Mouse (Mus musculus): ENCODE results near the gene Rgp1. TPM values are rescaled to one million over a fixed set of nuclear protein-coding genes. Genes with fewer than 3 reads are reported as not detected.
A peak's percentile ranks its signal among the peaks of the same experiment; 100 is the strongest.
"Not testable (repeated sequence)": the region's sequence is repeated elsewhere in the genome, so short reads cannot be mapped to it uniquely, and the experiment has no call there.

Rgp1 gene
- total RNA-seq (2021) = 10 to 100 TPM; 29.5 to 36.7 TPM

DNA sequence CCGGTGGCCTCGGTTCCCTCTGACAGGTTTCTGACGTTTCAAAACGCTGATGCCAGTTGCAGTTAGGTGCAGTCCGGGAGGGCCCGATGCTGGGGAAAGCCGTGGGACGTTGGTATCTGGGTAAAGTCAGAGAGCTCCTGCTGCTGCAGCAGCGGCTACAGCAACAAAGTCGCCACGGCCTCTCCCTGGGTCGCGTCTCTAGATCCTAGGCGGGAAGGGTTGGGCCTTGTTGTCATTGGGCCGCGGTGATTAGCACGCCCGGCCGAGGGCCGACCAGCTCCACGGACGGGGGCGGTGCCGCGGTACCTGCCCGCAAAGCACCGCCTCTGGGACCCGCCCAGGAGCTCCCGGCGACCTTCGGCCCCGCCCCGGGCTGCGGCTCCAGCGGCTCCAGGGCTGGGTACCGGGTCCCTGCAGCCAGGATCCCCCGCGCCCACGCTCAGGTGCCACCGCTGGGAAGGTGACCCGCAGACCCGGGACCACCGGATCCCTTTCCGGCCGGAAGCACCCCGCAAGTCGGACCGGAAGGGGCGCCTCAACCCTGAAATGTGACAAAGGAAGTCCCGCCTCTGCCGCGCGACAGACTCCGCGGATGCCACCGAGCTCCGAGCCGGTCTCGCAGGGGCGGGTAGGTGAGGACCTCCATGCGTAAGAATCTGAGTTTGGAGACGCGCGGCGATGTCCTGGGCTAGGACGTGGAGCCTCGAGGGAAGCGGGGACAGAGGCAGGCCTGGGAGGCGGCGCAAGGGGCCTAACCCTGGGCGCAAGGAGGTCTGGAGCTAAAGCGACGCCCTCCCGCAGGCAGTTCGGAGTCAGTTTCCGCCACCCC lies at the start of gene Rgp1, which contains the start of gene Gba2:
Gene Rgp1, plus strand, starts transcription at position 340 of the 829 bp plus-strand sequence.
Gene Gba2, minus strand, starts transcription at position 498 of the 829 bp plus-strand sequence.
- peak; percentile 84 for DNase-seq (ENCODE audit: low spot score)
- intact Hi-C loops (cut with DNase I) = loop anchor here (5.0 kb wide), 2 partner anchors 46 to 54 kb away; partner anchors contain the start of gene Npr2

DNA sequence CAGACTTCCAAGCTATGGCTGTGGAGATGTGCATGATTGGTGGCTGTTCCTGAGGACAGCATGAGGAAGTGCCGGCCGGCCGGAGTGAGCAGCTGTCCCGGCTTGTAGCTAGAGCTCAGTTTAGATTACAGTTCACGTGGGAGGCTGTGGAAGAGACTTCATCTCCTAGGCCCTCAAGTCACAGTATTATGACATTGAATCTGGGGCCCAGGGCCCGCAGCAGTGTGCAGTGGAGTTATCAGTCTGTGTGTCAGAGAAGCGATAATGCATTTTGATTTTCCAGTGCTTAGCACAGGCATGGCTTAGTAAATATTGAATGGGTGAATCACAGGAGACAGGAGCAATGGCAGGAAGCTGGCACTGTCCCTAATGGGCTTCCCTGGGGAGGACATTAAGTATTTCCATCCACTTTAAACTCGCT lies 48.4 kb upstream of the Rgp1 start:
- intact Hi-C loops (cut with DNase I) = loop anchor here (5.0 kb wide), 2 partner anchors 47 to 182 kb away; partner anchors contain the start of genes Gba2, Olfr71 and Rgp1

DNA sequence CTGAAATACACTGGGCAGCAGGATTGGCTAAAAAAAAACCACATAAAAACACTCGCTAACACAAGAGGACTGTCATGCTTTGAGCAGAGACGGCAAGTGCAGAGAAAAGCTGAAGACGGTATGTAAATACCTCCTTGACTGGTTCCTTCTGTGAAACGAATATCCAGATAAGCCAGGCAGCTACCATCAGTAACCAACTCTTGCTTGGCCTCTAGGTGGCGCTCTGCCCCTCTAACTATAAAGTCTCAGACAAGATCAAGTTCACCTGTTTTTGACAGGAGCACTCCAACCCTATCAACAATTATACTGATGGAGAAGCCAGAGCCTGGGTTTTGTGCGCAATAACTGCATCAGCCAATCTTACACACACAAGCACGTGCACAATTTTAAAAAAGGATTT lies 47.9 kb upstream of the Rgp1 start:
- intact Hi-C loops (cut with DNase I) = loop anchor here (5.0 kb wide), 2 partner anchors 47 to 182 kb away; partner anchors contain the start of genes Gba2, Olfr71 and Rgp1
- no peak for DNase-seq (ENCODE audit: low spot score)

More for the DNA sequence above, 48.4 kb upstream of the Rgp1 start:
- DNase-seq (ENCODE audit: low spot score) = no peak

DNA sequence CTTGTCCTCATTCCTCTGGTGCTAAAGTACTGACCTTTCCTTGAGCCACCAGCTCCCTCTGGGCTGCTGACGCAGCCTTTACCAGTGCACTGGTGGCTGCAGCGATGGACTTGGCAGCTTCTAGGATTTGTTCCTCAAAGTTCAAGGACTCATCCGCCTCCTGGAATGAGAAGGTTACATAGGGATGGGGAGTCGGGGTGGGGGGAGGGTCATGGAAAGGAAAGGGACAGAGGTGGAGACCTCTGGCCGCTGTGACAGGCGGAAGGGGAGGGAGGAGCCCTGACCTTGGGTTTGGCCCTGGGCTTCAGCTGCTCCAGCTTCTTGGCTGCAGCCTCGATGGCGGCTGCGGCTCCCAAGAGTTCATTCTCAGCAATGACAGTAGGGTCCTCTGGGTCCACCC lies 45.2 kb upstream of the Rgp1 start:
- DNase-seq (ENCODE audit: low spot score) = no peak
- intact Hi-C loops (cut with DNase I) = loop anchor here (5.0 kb wide), 2 partner anchors 44 to 179 kb away; partner anchors contain the start of genes Gba2, Olfr71 and Rgp1

DNA sequence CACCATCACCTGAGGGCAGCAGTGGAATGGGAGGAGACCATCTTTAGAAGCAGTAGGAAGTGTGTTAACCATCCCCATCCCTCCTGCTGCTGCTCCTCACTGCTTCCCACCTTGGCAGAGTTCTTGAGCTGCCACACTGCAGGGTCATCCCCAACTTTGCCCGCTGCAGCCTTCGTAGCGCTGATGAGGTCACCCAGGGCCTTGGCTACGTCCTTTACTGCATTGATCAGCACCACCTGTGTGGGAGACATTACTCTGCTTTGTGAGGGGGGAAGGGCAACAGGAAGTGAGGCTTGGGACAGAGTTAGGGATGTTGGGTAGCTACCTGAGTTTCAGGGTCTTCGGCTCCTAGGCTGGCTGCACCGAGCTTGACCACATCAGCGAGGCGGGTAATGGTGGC lies 42.9 kb upstream of the Rgp1 start:
- intact Hi-C loops (cut with DNase I) = no loop called here
- DNase-seq (ENCODE audit: low spot score) = no peak

DNA sequence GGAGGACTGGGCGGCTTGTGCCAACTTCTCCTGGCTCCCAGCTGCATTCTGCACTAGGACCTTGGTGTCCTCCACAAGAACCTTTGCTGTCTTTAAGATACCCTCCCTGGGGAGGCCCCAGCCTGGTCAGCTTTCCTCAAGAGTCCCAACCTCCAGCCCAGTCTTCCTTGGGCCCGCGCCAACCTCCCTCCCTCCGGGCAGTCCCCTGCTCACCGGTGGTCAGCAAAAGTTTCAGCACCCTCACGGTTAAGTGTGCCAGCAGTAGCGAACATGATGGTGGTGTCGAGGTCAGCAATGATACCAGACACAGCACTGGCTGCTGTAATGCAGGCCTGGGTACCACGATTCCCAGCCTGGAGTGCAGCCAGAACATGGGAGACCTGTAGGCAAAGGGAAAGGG lies 42.5 kb upstream of the Rgp1 start:
- intact Hi-C loops (cut with DNase I) = no loop called here
- no peak for DNase-seq (ENCODE audit: low spot score)

DNA sequence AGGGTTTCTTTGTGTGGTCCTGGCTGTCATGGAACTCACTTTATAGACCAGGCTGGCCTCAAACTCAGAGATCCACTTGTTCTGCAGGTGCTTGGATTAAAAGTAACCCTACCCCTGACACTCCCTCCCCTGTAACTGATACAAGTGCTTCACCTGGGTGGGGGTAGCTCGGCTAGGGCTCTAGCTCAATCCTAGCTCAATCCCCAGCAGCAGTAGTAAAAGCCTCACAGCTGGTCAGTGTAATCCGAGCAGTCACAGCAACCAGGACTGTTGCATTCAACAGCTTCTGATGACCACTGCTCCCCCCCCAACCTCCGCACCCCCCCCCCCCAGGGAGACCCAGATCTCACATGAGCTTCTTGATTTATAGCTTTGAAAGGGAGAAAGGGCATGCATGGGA lies 36.5 kb upstream of the Rgp1 start:
- no peak for DNase-seq (ENCODE audit: low spot score)
- intact Hi-C loops (cut with DNase I) = no loop called here

DNA sequence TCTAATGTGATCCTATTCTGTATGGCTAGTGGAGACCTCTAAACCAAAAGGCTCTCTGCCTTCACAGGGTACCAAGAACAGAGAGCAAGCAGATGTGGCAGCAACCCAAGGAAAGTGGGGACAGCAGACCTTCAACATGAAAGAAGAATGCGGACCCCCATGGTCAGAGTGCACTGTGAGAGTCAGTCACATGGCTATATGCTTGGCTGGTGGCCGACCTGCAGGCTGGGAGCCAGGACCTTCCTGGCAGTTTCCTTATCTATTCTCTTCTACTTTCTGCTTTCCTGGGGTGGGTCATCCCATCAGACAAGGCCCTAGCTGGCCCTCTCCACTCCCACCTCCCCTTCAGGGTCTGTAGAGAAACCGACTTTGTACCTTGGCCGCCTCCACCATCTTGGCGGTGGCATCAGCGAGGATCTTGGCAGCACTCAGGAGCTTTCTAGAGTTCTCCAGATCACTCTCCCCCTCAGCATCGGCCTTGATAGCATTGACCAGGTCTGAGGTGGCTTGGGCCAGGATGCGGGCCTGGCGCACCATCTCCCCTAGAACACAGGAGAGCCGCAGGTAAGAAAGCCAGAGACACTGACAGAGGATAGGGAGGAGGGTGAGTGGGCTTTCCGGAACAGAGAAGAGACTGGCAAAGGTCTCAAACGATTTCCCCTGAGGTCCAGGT lies 32.0 kb upstream of the Rgp1 start:
- intact Hi-C loops (cut with DNase I) = no loop called here
- no peak for DNase-seq (ENCODE audit: low spot score)

DNA sequence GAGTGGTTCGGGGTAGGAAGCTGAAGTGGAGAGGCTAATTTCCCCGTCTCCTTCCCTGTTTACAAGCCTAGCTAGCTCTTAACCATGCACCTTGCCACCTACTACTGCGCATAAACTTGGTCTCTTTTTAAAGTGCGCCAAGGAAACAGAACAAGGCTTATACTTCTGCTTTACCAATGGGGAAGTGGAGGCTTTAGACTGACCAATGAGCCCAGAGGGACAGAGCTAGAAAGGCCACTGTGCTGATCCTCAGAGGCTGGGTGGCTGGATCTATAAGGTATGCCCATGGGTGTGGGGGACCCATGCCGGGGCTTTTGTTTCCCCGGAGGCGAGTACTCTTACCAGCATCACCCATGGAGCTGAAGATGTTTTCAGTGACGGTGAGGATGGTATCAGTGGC lies 31.4 kb upstream of the Rgp1 start:
- intact Hi-C loops (cut with DNase I) = no loop called here

DNA sequence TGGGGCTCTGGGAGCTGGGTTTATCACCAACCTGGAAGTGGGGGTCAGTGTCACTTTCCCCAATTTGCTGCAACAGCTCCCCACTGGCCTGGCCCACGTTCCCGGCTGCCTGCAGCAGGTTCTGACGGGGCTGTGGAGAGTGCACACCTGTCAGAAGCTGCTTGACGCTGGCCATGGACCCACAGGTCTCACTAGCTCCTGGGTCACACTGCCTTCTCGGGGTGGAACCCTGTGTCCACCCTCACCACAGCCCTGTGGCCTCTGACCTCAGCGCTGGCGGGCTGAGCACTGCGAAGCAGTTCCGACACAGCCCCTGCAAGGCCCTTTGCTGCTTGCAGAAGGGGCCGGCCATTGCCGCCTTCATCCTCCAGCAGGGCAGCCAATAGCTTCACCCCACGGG lies 29.5 kb upstream of the Rgp1 start:
- intact Hi-C loops (cut with DNase I) = no loop called here
- no peak for DNase-seq (ENCODE audit: low spot score)

More for the DNA sequence above, 31.4 kb upstream of the Rgp1 start:
- no peak for DNase-seq (ENCODE audit: low spot score)

DNA sequence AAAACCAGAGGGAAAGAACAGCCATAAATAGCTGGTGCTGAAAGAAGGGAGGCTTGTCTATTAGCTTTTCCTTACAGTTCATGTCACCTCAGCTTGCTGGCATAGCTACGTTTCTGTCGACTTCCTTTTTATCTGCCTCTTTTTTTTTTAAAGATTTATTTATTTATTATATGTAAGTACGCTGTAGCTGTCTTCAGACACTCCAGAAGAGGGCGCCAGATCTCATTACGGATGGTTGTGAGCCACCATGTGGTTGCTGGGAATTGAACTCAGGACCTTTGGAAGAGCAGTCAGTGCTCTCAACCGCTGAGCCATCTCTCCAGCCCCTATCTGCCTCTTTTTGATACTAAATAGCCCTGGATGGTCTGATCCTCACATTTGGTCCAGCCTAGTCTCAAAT lies 26.7 kb upstream of the Rgp1 start:
- intact Hi-C loops (cut with DNase I) = not testable (repeated sequence)

DNA sequence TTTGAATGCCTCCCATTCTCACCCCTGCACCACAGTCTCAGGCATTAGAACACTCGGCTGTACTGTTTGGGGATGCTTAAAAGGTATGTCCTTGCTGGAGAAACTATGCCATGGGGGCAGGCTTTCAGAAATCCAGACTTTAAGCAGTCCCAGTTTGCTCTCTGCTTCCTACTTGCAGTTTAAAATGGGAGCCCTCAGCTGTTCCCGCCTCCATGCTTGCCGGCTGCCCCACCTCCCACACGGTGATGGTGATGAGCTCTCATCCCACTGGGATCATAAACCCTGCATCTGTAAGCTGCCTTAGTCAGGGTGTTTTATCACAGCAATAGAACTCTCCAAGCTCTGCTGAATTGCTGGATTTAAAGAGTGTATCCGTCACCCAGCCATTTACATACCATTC lies 26.1 kb upstream of the Rgp1 start:
- DNase-seq (ENCODE audit: low spot score) = no peak
- intact Hi-C loops (cut with DNase I) = no loop called here

More for the DNA sequence above, 26.7 kb upstream of the Rgp1 start:
- not testable (repeated sequence) for DNase-seq (ENCODE audit: low spot score)

DNA sequence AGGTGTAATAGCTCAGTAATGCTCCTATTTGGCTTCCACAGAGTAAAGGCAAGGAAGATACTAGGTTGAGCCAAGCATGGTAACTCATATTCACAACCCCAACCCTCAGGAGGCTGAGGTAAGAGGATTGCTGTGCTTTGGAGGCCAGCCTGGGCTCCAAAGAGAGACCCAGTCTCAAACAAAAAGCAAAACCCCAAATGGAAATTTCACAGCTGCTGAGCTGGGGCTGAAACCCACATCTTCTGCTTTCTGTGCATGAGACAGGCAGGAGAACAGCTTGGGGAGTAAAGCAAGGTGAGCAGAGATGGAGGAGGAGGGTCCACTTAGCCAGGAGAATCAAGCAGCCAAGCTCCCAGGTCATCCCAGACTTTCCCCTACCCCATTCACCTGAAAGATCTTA lies 24.6 kb upstream of the Rgp1 start:
- intact Hi-C loops (cut with DNase I) = no loop called here
- no peak for DNase-seq (ENCODE audit: low spot score)

DNA sequence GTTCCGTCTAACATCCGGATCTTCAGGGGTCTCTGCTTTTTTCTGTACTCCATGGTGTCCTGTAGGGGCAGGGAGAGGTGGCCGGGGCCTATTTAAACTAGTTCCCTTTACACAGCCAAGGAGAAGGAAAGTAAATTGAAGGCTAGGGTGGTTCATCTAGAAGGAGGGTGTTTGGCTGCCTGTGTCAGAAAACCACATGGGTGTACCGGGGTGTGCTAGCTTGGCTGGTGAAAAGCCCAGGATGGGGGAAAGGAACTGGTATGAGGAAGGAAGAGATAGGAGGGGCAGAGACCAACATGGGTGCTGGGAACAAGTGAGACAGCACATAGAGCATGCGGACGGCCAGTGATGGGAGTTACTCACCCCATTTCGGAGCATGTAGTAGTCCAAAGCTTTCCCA lies 22.6 kb upstream of the Rgp1 start:
- intact Hi-C loops (cut with DNase I) = loop anchor here (5.0 kb wide), 1 partner anchor 114 kb away; the partner anchor contains the start of gene Tesk1
- DNase-seq (ENCODE audit: low spot score) = no peak

DNA sequence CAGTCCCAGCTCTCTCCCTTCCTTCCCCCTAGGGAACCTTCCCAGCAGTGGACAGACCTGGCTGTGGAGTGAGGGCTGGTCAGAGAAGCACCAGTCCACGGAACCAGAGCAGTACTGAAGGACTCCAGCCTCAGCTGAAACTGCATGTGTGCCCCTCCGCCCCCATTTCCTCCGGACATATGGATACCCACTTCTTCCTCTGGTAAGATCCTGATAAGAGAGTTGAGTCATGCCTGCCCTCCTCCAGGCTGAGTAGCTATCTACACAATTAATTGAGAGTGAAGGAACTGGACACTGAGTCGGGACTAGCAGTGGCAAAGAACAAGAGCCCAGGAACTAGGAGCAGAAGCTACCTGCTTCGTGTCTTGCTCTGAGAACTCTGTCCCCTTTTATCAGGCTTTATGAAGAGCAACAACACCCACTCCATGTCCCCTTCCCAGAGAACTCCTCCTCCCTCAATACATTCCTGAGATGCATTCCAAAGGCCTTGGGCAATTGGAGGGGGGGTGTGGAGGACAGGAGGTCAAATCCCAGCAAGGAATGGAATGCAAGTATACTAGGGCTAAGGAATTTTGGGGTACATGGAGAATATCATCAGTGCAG lies 20.4 kb upstream of the Rgp1 start:
- DNase-seq (ENCODE audit: low spot score) = no peak
- intact Hi-C loops (cut with DNase I) = loop anchor here (5.0 kb wide), 1 partner anchor 116 kb away; the partner anchor contains the start of gene Tesk1

DNA sequence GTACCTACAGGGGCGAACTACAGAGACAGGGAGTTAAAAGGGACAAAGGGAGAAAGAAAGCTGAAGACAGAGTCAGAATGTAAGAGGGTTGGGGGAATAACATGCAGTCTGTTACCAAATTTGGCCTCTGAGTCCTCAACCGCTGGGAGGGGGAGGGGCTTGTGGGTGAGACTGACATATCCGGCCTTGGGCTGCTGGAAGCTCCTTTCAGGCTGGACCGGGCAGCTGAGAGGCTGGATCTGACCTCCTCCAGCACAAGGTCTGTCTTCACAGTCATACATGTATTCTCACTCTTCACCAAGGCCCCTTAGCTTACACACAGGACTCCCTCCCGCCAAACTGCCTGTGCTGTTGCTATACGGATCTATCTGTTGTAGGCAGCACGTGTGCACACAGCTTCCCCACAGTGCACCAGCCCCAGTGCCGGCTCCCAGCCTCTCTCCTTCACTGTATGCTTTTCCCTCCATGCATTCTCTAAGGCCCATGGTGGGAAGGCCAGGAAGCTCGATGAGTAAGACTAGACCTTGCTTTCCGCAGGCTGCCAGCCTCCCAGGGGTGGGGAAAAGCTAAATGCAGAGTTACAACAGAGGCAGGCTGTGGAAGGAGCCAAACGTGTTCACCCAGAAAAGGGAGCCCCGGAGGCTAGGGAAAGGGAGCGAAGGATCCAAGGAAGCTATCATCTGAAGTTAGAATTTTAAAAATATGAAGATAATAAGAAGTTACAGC lies 19.7 kb upstream of the Rgp1 start:
- intact Hi-C loops (cut with DNase I) = loop anchor here (5.0 kb wide), 1 partner anchor 116 kb away; the partner anchor contains the start of gene Tesk1
- peak; percentile 52 for DNase-seq (ENCODE audit: low spot score)

DNA sequence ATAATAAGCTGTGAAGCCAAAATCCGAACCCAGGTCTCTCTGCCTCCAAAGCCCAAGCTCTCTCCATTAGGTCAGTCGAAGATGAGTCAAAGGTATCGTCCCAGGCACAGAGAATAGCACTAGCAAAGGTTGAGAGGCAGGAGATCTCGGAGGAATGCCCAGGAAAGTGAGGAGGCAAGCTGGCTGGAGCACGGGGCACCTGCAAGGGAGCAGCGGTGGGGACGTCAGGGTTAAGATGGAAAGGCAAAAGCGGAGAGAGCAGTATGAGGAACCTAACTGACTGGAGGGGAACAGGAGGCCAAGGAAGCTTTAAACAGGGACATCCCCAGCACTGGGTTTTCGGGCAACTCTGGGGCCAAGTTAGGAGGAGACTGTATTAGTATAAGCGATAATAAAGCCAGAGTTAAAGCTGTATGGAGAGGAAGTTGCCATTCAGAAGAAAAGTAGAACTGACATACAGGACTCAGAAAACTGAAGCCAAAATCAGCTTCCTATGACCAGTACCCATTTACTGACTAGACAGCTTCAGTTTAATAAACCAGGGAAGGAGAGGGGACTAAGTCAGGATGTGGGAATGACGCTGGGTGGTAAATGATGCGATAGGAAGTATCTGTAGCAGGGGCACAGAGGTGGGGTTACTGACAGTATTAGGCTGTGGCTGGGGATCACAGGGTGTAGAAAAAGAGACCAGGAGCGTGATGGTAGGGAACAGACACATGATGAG lies 18.8 kb upstream of the Rgp1 start:
- intact Hi-C loops (cut with DNase I) = loop anchor here (5.0 kb wide), 1 partner anchor 117 kb away; the partner anchor contains the start of gene Tesk1
- DNase-seq (ENCODE audit: low spot score) = no peak

DNA sequence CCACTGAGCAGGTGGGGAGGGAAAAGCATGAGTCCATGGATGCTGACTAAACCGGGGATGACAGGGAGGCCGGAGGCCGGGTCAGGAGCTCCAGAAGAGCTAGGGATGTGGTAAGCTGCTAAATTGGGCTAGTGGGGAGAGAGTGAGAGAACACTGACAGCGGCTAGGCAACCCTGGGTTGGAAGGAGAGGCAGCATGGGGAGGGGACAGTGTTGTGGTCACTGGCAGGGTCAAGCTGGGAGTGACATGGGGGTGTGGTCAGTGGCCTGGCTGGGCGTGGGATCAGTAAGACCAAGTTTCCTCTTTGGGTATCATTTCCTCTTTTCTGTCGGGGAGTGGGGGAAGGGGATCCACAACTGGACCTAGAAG lies 18.3 kb upstream of the Rgp1 start:
- DNase-seq (ENCODE audit: low spot score) = peak; percentile 60
- intact Hi-C loops (cut with DNase I) = no loop called here

DNA sequence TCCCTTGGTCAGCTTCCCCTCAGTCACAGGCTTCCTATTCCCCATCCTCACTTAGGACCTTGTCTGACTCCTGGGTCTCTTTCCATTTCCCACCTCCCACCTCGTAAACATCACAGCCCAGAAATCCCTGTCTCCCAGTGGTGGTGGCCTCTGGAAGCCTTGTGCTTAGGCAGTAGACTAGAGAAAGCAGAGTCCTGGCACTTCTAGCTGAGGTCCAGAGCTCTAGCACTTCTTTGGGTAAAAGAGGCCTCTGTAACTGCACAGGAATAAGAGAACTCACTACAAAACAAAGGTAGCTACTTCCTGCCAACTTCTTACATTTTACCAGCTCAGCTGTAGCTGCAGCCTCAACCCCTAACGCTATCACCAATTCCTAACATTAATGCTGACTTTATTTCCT lies 17.5 kb upstream of the Rgp1 start:
- DNase-seq (ENCODE audit: low spot score) = no peak
- intact Hi-C loops (cut with DNase I) = no loop called here

Measured in heart, postnatal 25 days (tissue).